16 mouse cellular contexts compared by ENCODE assay signal in genomic region chr12:112804046-112804445, GRCm38 (mm10). TPM values are rescaled to one million over a fixed set of nuclear protein-coding genes. Genes with fewer than 3 reads are reported as not detected.
DNase-seq lines count a peak whose midpoint lies in the region; ATAC-seq and TF ChIP-seq lines count a peak whose summit lies in the region.
"Had no signal": no experiment of that assay in that cellular context is flagged by ENCODE, and none has a peak within 500 bp of the region (broad histone marks: within the 10 kb centered on the region; RNA-seq: fewer than 3 reads in every experiment).

No protein-coding gene starts in this region.

- no peak overlapping the region for H3K27ac ChIP-seq in heart, embryonic 12.5 days (ENCODE audit: poor library complexity, severe bottlenecking)
- H3K27ac ChIP-seq in midbrain, embryonic 11.5 days (ENCODE audit: low read depth, low read length) = no peak overlapping the region
- no peak overlapping the region for H3K27ac ChIP-seq in midbrain, postnatal 0 days (ENCODE audit: low read depth, low read length)
- H3K27ac ChIP-seq: limb, embryonic 12.5 days had no signal

- H3K4me1 ChIP-seq in heart, embryonic 12.5 days (replicated peaks) = peaks cover 28% of the 10 kb centered on the region
- H3K4me1 ChIP-seq in midbrain, embryonic 11.5 days (ENCODE audit: control insufficient read depth, insufficient read depth, low read length) = no peaks in the 10 kb centered on the region; the same call in 1 of the 2 replicates
- H3K4me1 ChIP-seq in midbrain, postnatal 0 days (ENCODE audit: insufficient read depth, low read length) = peaks cover 12% of the 10 kb centered on the region; the same call in 1 of the 2 replicates

- peaks cover 56% of the 10 kb centered on the region for H3K27me3 ChIP-seq in heart, embryonic 12.5 days (replicated peaks)
- H3K27me3 ChIP-seq in midbrain, embryonic 11.5 days (ENCODE audit: control insufficient read depth, insufficient read depth, low read length) = peaks cover 12% of the 10 kb centered on the region
- peaks cover 7% of the 10 kb centered on the region; the same call in 1 of the 2 replicates for H3K27me3 ChIP-seq in midbrain, postnatal 0 days (ENCODE audit: insufficient read depth, low read length)

- WGBS in heart, embryonic 12.5 days = 42% methylated on average over 13 of the region's 13 CpGs
- WGBS in midbrain, embryonic 11.5 days = 60% methylated on average over 13 of the region's 13 CpGs
- WGBS in midbrain, postnatal 0 days = 41% methylated on average over 13 of the region's 13 CpGs

- H3K9ac ChIP-seq in heart, embryonic 12.5 days = no peak overlapping the region
- 0 out of 2 replicates have a peak overlapping the region, but pooled peaks have one; percentile 16 for H3K9ac ChIP-seq in midbrain, embryonic 11.5 days (ENCODE audit: low read length)
- H3K9ac ChIP-seq in midbrain, postnatal 0 days (replicated peaks; ENCODE audit: low read length, poor library complexity, severe bottlenecking) = no peak overlapping the region
- H3K9ac ChIP-seq: limb, embryonic 12.5 days had no signal

- no peak for ATAC-seq in heart, embryonic 12.5 days (ENCODE audit: insufficient number of reproducible peaks, low FRiP score)
- no peak for ATAC-seq in midbrain, embryonic 11.5 days (ENCODE audit: low FRiP score)
- ATAC-seq in midbrain, postnatal 0 days (ENCODE audit: low FRiP score) = no peak
- ATAC-seq in erythroid progenitor cell, adult 5-6 weeks (replicated peaks; ENCODE audit: low FRiP score, poor library complexity, severe bottlenecking) = no peak
- ATAC-seq: hindbrain, embryonic 16.5 days had no signal

- no peak overlapping the region for H3K4me2 ChIP-seq in heart, embryonic 12.5 days
- H3K4me2 ChIP-seq in midbrain, embryonic 11.5 days = no peak overlapping the region
- no peak overlapping the region for H3K4me2 ChIP-seq in midbrain, postnatal 0 days (ENCODE audit: low read depth, low read length, poor library complexity, severe bottlenecking)
- H3K4me2 ChIP-seq: limb, embryonic 12.5 days had no signal

- no peak for TF ChIP-seq CTCF in midbrain, postnatal 0 days (IDR thresholded peaks at IDR 0.05)
- TF ChIP-seq CTCF in brain, embryonic 14.5 days (IDR thresholded peaks at IDR 0.05; ENCODE audit: borderline replicate concordance, extremely low read depth, insufficient read depth, insufficient read length) = no peak

- no peak for TF ChIP-seq POLR2A in brain, embryonic 14.5 days (IDR thresholded peaks at IDR 0.05; ENCODE audit: borderline replicate concordance, extremely low read depth, insufficient read depth, insufficient read length, poor library complexity, severe bottlenecking)

- H3K36me3 ChIP-seq in heart, embryonic 12.5 days = no peaks in the 10 kb centered on the region
- H3K36me3 ChIP-seq in midbrain, embryonic 11.5 days (ENCODE audit: control insufficient read depth, insufficient read depth, low read length) = no peaks in the 10 kb centered on the region
- H3K36me3 ChIP-seq in midbrain, postnatal 0 days (ENCODE audit: insufficient read depth, low read length) = no peaks in the 10 kb centered on the region
- H3K36me3 ChIP-seq: limb, embryonic 12.5 days had no signal

- peak; percentile 48 for DNase-seq in cerebellum, adult 11-12 months
- DNase-seq in cerebellum, adult 9-11 months = no peak
- DNase-seq in heart, postnatal 14 days = peak; percentile 57 to 60
- no peak for DNase-seq in midbrain, embryonic 11.5 days (ENCODE audit: low spot score, missing footprints)
- no peak for DNase-seq in midbrain, postnatal 0 days (ENCODE audit: low spot score)
- peak; percentile 46 for DNase-seq in brain, embryonic 14.5 days (ENCODE audit: low read depth)
- DNase-seq: layer of hippocampus, postnatal 36 days; lung, adult 18-20 months; right cerebral cortex, postnatal 4 days had no signal

- no peaks in the 10 kb centered on the region for H3K9me3 ChIP-seq in heart, embryonic 12.5 days (replicated peaks)
- H3K9me3 ChIP-seq in midbrain, embryonic 11.5 days (ENCODE audit: control insufficient read depth, low read length) = no peaks in the 10 kb centered on the region
- no peaks in the 10 kb centered on the region for H3K9me3 ChIP-seq in midbrain, postnatal 0 days (ENCODE audit: low read length)
- H3K9me3 ChIP-seq: limb, embryonic 12.5 days had no signal

- H3K4me3 ChIP-seq in heart, embryonic 12.5 days = no peak overlapping the region
- no peak overlapping the region for H3K4me3 ChIP-seq in midbrain, embryonic 11.5 days (ENCODE audit: low read depth, low read length)
- H3K4me3 ChIP-seq in midbrain, postnatal 0 days (ENCODE audit: low read depth, low read length) = no peak overlapping the region
- H3K4me3 ChIP-seq: limb, embryonic 12.5 days; myocyte had no signal

- intact Hi-C loops in heart, postnatal 14 days (cut with DNase I) = loop anchor here (5.0 kb wide), 1 partner anchor 57 kb away; no protein-coding TSS in a partner anchor

RNA-seq across cellular contexts. Expression of gene Ahnak2, which starts 1.6 kb away (rescaled TPM):
- 10 to 100 TPM; 14.5 to 19.5 TPM for total RNA-seq in heart, postnatal 14 days (2021)
- 1.3 and 1.4 TPM in 2 replicates for polyA plus RNA-seq in heart, embryonic 12.5 days (2016; fragmentation: Nextera tagmentation; extraction: Ambion mirVana)
- polyA plus RNA-seq in midbrain, embryonic 11.5 days (2014; fragmentation: Nextera tagmentation; extraction: Ambion mirVana) = 0.07 and 0.22 TPM in 2 replicates
- total RNA-seq in midbrain, postnatal 0 days (2014; rRNA removed) = 5.1 and 6.1 TPM in 2 replicates
- 1.6 and 1.9 TPM in 2 replicates for polyA plus RNA-seq in midbrain, postnatal 0 days (2015; fragmentation: Nextera tagmentation; extraction: Ambion mirVana)
- 1.1 and 1.6 TPM in 2 replicates for polyA plus RNA-seq in brain, embryonic 14.5 days (2012; rRNA removed)
- total RNA-seq in erythroid progenitor cell, adult 5-6 weeks (2015; ENCODE audit: low replicate concordance) = 0.36 TPM in 1 of 2 replicates, not detected in the other
- total RNA-seq in erythroid progenitor cell, adult 5-6 weeks (2017; ENCODE audit: low replicate concordance) = 0.64 TPM in 1 of 2 replicates, not detected in the other
- total RNA-seq: megakaryocyte progenitor cell, adult 5-6 weeks had no signal

RNA-seq across cellular contexts. Expression of gene Clba1, which starts 4.7 kb away (rescaled TPM):
- 1 to 10 TPM; 1.9 to 2.2 TPM for total RNA-seq in heart, postnatal 14 days (2021)
- 9.5 and 9.6 TPM in 2 replicates for polyA plus RNA-seq in heart, embryonic 12.5 days (2016; fragmentation: Nextera tagmentation; extraction: Ambion mirVana)
- polyA plus RNA-seq in midbrain, embryonic 11.5 days (2014; fragmentation: Nextera tagmentation; extraction: Ambion mirVana) = 14.7 and 15.3 TPM in 2 replicates
- 13.6 and 23.1 TPM in 2 replicates for total RNA-seq in midbrain, postnatal 0 days (2014; rRNA removed)
- polyA plus RNA-seq in midbrain, postnatal 0 days (2015; fragmentation: Nextera tagmentation; extraction: Ambion mirVana) = 25.2 and 25.9 TPM in 2 replicates
- 13.6 and 14.7 TPM in 2 replicates for polyA plus RNA-seq in brain, embryonic 14.5 days (2012; rRNA removed)
- not detected in 2 replicates for total RNA-seq in erythroid progenitor cell, adult 5-6 weeks (2015; ENCODE audit: low replicate concordance)
- 0.51 TPM in 1 of 2 replicates, not detected in the other for total RNA-seq in erythroid progenitor cell, adult 5-6 weeks (2017; ENCODE audit: low replicate concordance)

RNA-seq across cellular contexts. Expression of gene Cdca4, which starts 25.2 kb away (rescaled TPM):
- total RNA-seq in heart, postnatal 14 days (2021) = 10 to 100 TPM in 1 of 2 experiments, 1 to 10 TPM in 1; 7.8 to 12.1 TPM
- 47.2 and 49.2 TPM in 2 replicates for polyA plus RNA-seq in heart, embryonic 12.5 days (2016; fragmentation: Nextera tagmentation; extraction: Ambion mirVana)
- 159 TPM in 2 replicates for polyA plus RNA-seq in midbrain, embryonic 11.5 days (2014; fragmentation: Nextera tagmentation; extraction: Ambion mirVana)
- total RNA-seq in midbrain, postnatal 0 days (2014; rRNA removed) = 19.8 and 22.6 TPM in 2 replicates
- 20.8 and 22.0 TPM in 2 replicates for polyA plus RNA-seq in midbrain, postnatal 0 days (2015; fragmentation: Nextera tagmentation; extraction: Ambion mirVana)
- 42.3 and 71.4 TPM in 2 replicates for polyA plus RNA-seq in brain, embryonic 14.5 days (2012; rRNA removed)
- total RNA-seq in erythroid progenitor cell, adult 5-6 weeks (2015; ENCODE audit: low replicate concordance) = 170 and 180 TPM in 2 replicates
- 135 and 144 TPM in 2 replicates for total RNA-seq in erythroid progenitor cell, adult 5-6 weeks (2017; ENCODE audit: low replicate concordance)

RNA-seq across cellular contexts. Expression of gene Pld4, which starts 43.6 kb away (rescaled TPM):
- total RNA-seq in heart, postnatal 14 days (2021) = 1 to 10 TPM; 6.3 to 8.0 TPM
- 3.0 and 4.2 TPM in 2 replicates for polyA plus RNA-seq in heart, embryonic 12.5 days (2016; fragmentation: Nextera tagmentation; extraction: Ambion mirVana)
- 3.5 and 4.2 TPM in 2 replicates for polyA plus RNA-seq in midbrain, embryonic 11.5 days (2014; fragmentation: Nextera tagmentation; extraction: Ambion mirVana)
- total RNA-seq in midbrain, postnatal 0 days (2014; rRNA removed) = 12.2 and 12.6 TPM in 2 replicates
- 8.8 TPM in 2 replicates for polyA plus RNA-seq in midbrain, postnatal 0 days (2015; fragmentation: Nextera tagmentation; extraction: Ambion mirVana)
- polyA plus RNA-seq in brain, embryonic 14.5 days (2012; rRNA removed) = 6.5 and 6.8 TPM in 2 replicates
- total RNA-seq in erythroid progenitor cell, adult 5-6 weeks (2015; ENCODE audit: low replicate concordance) = 20.1 and 29.9 TPM in 2 replicates
- total RNA-seq in erythroid progenitor cell, adult 5-6 weeks (2017; ENCODE audit: low replicate concordance) = 8.9 and 14.0 TPM in 2 replicates
- polyA plus RNA-seq: C2C12 had no signal

Comparison
In these comparisons a context has a peak if more than half of its experiments do, and no peak if none do; other contexts are left out.
1. DNase-seq: peak in cerebellum, adult 11-12 months (single experiment), heart, postnatal 14 days (2 of 2) and brain, embryonic 14.5 days (single experiment); none in cerebellum, adult 9-11 months (single experiment), midbrain, embryonic 11.5 days (single experiment) and midbrain, postnatal 0 days (single experiment).